Mouse (Mus musculus): ENCODE data around the gene Lemd2. TPM values are rescaled to one million over a fixed set of nuclear protein-coding genes. Genes with fewer than 3 reads are reported as not detected.

Gene Lemd2
- polyA plus RNA-seq (2012; fragmentation: generic; extraction: Trizol), result 10 to 100 TPM; 35.8 to 56.6 TPM

GRCm38 (mm10) chr17:27204075-27204909 lies at the start of gene Lemd2:
Gene Lemd2, minus strand, starts transcription at chr17:27204469.

DNA sequence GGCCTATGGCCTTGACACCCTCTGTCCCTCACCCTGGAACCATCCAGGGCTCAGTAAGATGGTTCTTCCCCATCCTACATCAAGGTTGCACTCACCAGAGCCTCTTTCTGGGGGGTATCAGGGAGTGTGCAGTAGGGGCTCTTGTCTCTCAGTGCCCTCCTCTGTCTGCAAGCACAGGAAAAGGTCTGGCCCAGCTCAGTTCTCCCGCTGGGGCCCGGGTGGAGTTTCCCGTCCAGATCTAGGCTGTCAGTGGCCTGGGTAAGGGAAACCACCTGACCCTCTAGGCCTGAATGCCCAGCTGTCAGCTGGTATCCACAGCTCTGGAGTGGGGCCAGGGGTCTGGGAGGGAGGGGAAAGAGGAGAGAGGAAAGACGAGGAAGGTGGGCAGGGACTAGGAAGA lies 36.7 kb downstream of the Lemd2 start, which contains the start of gene Ip6k3:
Ip6k3 (minus strand) TSS at position 251 of the 400 bp plus-strand sequence.

Other genes with a start within 250 kb of the Lemd2 start
- 1 to 10 TPM; 3.1 to 8.4 TPM for gene Zbtb9, start 231.3 kb downstream of the Lemd2 start, polyA plus RNA-seq (2012; fragmentation: generic; extraction: Trizol)
- gene Bak1, start 175.5 kb downstream of the Lemd2 start, polyA plus RNA-seq (2012; fragmentation: generic; extraction: Trizol), result 100 to 1,000 TPM; 107 to 169 TPM
- 10 to 100 TPM; 12.4 to 26.1 TPM for gene Itpr3, start 147.2 kb downstream of the Lemd2 start, polyA plus RNA-seq (2012; fragmentation: generic; extraction: Trizol)
- 1,000 to 10,000 TPM in 1 of 2 experiments, 100 to 1,000 TPM in 1; 683 to 1,951 TPM for gene Uqcc2, start 70.6 kb downstream of the Lemd2 start, polyA plus RNA-seq (2012; fragmentation: generic; extraction: Trizol)
- gene Ip6k3, start 36.7 kb downstream of the Lemd2 start, polyA plus RNA-seq (2012; fragmentation: generic; extraction: Trizol), result under 1 TPM; 0.34 to 0.94 TPM